Mouse (Mus musculus) adipocyte (in vitro differentiated cells): ENCODE results near the gene Rusc1.
"Not testable (repeated sequence)": the region's sequence is repeated elsewhere in the genome, so short reads cannot be mapped to it uniquely, and the experiment has no call there.

ENCODE experiments used
- DNase-seq: peaks from one replicate; pipeline ENCODE4 v3.0.0-alpha.2; 2016; ENCODE audit warnings: low spot score

Rusc1 gene

GRCm38 (mm10) chr3:89092509-89093090 lies 511 bp downstream of the Rusc1 start:
- DNase-seq: no peak

- DNase-seq: no peak
Observed at GRCm38 (mm10) chr3:89091811-89092508, 1.2 kb downstream of the Rusc1 start.

- peak; percentile 68 for DNase-seq
Observed at GRCm38 (mm10) chr3:89090694-89091655, 2.1 kb downstream of the Rusc1 start.

GRCm38 (mm10) chr3:89089882-89090591 lies 3.1 kb downstream of the Rusc1 start:
- peak; percentile 86 for DNase-seq

- no peak for DNase-seq
Observed at GRCm38 (mm10) chr3:89088974-89089373, 4.1 kb downstream of the Rusc1 start.

GRCm38 (mm10) chr3:89087338-89088110 lies 5.6 kb downstream of the Rusc1 start:
- DNase-seq: peak; percentile 71

- DNase-seq: no peak
Observed at GRCm38 (mm10) chr3:89084654-89085190, 8.4 kb downstream of the Rusc1 start.

GRCm38 (mm10) chr3:89084133-89084532 lies 9.0 kb downstream of the Rusc1 start:
- no peak for DNase-seq

GRCm38 (mm10) chr3:89082287-89082686 lies 10.8 kb downstream of the Rusc1 start:
- DNase-seq: not testable (repeated sequence)

- no peak for DNase-seq
Observed at GRCm38 (mm10) chr3:89077383-89077782, 15.7 kb downstream of the Rusc1 start.

GRCm38 (mm10) chr3:89067265-89067664 lies 25.8 kb downstream of the Rusc1 start:
- DNase-seq: no peak

- DNase-seq: no peak
Observed at GRCm38 (mm10) chr3:89061696-89062095, 31.4 kb downstream of the Rusc1 start.

- DNase-seq: peak; percentile 37
Observed at GRCm38 (mm10) chr3:89058783-89059182, 34.3 kb downstream of the Rusc1 start.

- DNase-seq: no peak
Observed at GRCm38 (mm10) chr3:89058361-89058760, 34.8 kb downstream of the Rusc1 start.

- no peak for DNase-seq
Observed at GRCm38 (mm10) chr3:89043359-89043758, 49.8 kb downstream of the Rusc1 start.
